Mouse (Mus musculus): ENCODE measurements at regions not wholly inside any gene's neighbourhood (a gene's known extent, or its start where the extent isn't known, plus 50 kb on each side); places are given as distances from the start of the nearest gene placed in this dataset.

GRCm38 (mm10) chr8:90463708-90464107, 115.6 kb upstream of the Tox3 start:
- H3K4me1 ChIP-seq (replicated peaks; ENCODE audit: insufficient read depth, low read length): no peaks in the 10 kb centered on the region
- DNase-seq (ENCODE audit: low spot score): no peak
- no peak overlapping the region for H3K9ac ChIP-seq (ENCODE audit: low read depth, low read length)
- H3K4me3 ChIP-seq (replicated peaks; ENCODE audit: low read depth, low read length): no peak overlapping the region
- H3K9me3 ChIP-seq (replicated peaks; ENCODE audit: low read length): no peaks in the 10 kb centered on the region
- no peak for ATAC-seq (replicated peaks; ENCODE audit: low FRiP score, low read depth)
- H3K27me3 ChIP-seq (ENCODE audit: insufficient read depth, low read length): no peaks in the 10 kb centered on the region
- WGBS: 54% methylated on average over 1 of the region's 1 CpGs
- no peaks in the 10 kb centered on the region for H3K36me3 ChIP-seq (ENCODE audit: insufficient read depth, low read length)
- H3K4me2 ChIP-seq (ENCODE audit: low read length): no peak overlapping the region
- H3K27ac ChIP-seq: no peak overlapping the region
- peak; percentile 54; the same call in 1 of the 2 replicates for TF ChIP-seq CTCF (IDR thresholded peaks at IDR 0.05; ENCODE audit: low read depth)

- no peaks in the 10 kb centered on the region for H3K27me3 ChIP-seq (ENCODE audit: insufficient read depth, low read length)
- no peak overlapping the region for H3K4me2 ChIP-seq (ENCODE audit: low read length)
- no peak for DNase-seq (ENCODE audit: low spot score)
- no peak overlapping the region for H3K27ac ChIP-seq
- H3K36me3 ChIP-seq (ENCODE audit: insufficient read depth, low read length): no peaks in the 10 kb centered on the region
- no peak overlapping the region for H3K9ac ChIP-seq (ENCODE audit: low read depth, low read length)
- no peaks in the 10 kb centered on the region for H3K9me3 ChIP-seq (replicated peaks; ENCODE audit: low read length)
- 86% methylated on average over 2 of the region's 2 CpGs for WGBS
- TF ChIP-seq CTCF (IDR thresholded peaks at IDR 0.05; ENCODE audit: low read depth): no peak
- no peaks in the 10 kb centered on the region for H3K4me1 ChIP-seq (replicated peaks; ENCODE audit: insufficient read depth, low read length)
- no peak overlapping the region for H3K4me3 ChIP-seq (replicated peaks; ENCODE audit: low read depth, low read length)
- no peak for ATAC-seq (replicated peaks; ENCODE audit: low FRiP score, low read depth)
Observed at GRCm38 (mm10) chr8:90455321-90455720, 107.2 kb upstream of the Tox3 start.

- Histone ChIP-seq H3K4me1 (replicated peaks; ENCODE audit: insufficient read depth, low read length) (no peaks in the 10 kb centered on the region), H3K4me3 (replicated peaks; ENCODE audit: low read depth, low read length) (no peak overlapping the region), H3K9ac (ENCODE audit: low read depth, low read length) (no peak overlapping the region), H3K27me3 (ENCODE audit: insufficient read depth, low read length) (no peaks in the 10 kb centered on the region), H3K4me2 (ENCODE audit: low read length) (no peak overlapping the region), H3K9me3 (replicated peaks; ENCODE audit: low read length) (no peaks in the 10 kb centered on the region), H3K36me3 (ENCODE audit: insufficient read depth, low read length) (no peaks in the 10 kb centered on the region), H3K27ac (no peak overlapping the region)
- TF ChIP-seq CTCF (IDR thresholded peaks at IDR 0.05; ENCODE audit: low read depth): no peak
- no peak for DNase-seq (ENCODE audit: low spot score)
- no peak for ATAC-seq (replicated peaks; ENCODE audit: low FRiP score, low read depth)
- WGBS: 86% methylated on average over 5 of the region's 5 CpGs
Observed at GRCm38 (mm10) chr8:90454130-90454529, 106.0 kb upstream of the Tox3 start.

GRCm38 (mm10) chr8:90441058-90441851, 93.1 kb upstream of the Tox3 start:
- Histone ChIP-seq H3K27me3 (ENCODE audit: insufficient read depth, low read length) (no peaks in the 10 kb centered on the region), H3K4me1 (replicated peaks; ENCODE audit: insufficient read depth, low read length) (no peaks in the 10 kb centered on the region), H3K9me3 (replicated peaks; ENCODE audit: low read length) (no peaks in the 10 kb centered on the region), H3K4me3 (replicated peaks; ENCODE audit: low read depth, low read length) (no peak overlapping the region), H3K9ac (ENCODE audit: low read depth, low read length) (no peak overlapping the region), H3K36me3 (ENCODE audit: insufficient read depth, low read length) (no peaks in the 10 kb centered on the region), H3K4me2 (ENCODE audit: low read length) (no peak overlapping the region), H3K27ac (no peak overlapping the region)
- ATAC-seq (replicated peaks; ENCODE audit: low FRiP score, low read depth) (no peak), DNase-seq (ENCODE audit: low spot score) (peak; percentile 0)
- 61% methylated on average over 9 of the region's 9 CpGs for WGBS
- TF ChIP-seq CTCF (IDR thresholded peaks at IDR 0.05; ENCODE audit: low read depth): no peak

GRCm38 (mm10) chr8:90414021-90414420, 65.9 kb upstream of the Tox3 start:
- Histone ChIP-seq H3K27ac (no peak overlapping the region), H3K9me3 (replicated peaks; ENCODE audit: low read length) (no peaks in the 10 kb centered on the region), H3K4me3 (replicated peaks; ENCODE audit: low read depth, low read length) (no peak overlapping the region), H3K27me3 (ENCODE audit: insufficient read depth, low read length) (no peaks in the 10 kb centered on the region), H3K9ac (ENCODE audit: low read depth, low read length) (no peak overlapping the region), H3K4me1 (replicated peaks; ENCODE audit: insufficient read depth, low read length) (no peaks in the 10 kb centered on the region), H3K36me3 (ENCODE audit: insufficient read depth, low read length) (no peaks in the 10 kb centered on the region), H3K4me2 (ENCODE audit: low read length) (no peak overlapping the region)
- no peak for TF ChIP-seq CTCF (IDR thresholded peaks at IDR 0.05; ENCODE audit: low read depth)
- 72% methylated on average over 2 of the region's 2 CpGs for WGBS
- ATAC-seq (replicated peaks; ENCODE audit: low FRiP score, low read depth) (no peak), DNase-seq (ENCODE audit: low spot score) (no peak)
